Mouse (Mus musculus): ENCODE measurements around the gene 9530003J23Rik.
A peak's percentile ranks its signal among the peaks of the same experiment; 100 is the strongest.
"Not testable (repeated sequence)": the region's sequence is repeated elsewhere in the genome, so short reads cannot be mapped to it uniquely, and the experiment has no call there.

Gene 9530003J23Rik

DNA sequence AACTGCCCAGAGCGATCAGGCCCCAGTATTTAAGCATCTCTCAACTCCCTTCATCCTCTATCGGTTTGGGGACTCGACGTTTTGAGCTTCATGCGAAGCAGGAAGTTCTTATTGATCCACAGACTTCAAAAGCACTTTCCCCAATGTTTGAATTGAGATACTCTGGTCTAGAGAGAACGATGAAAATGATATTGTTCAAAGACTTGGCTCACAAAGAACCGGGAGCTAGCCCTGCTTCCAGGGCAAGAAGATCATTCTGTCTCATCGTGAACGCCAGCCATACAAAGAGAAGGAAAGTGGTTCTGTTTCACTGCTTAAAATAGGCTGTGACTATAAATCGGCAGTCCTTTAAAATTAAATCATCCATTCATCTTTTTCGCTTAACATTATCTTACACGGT lies at the start of gene 9530003J23Rik:
TSS of gene 9530003J23Rik (minus strand) at position 101 of the 400 bp plus-strand sequence.
- DNase-seq (ENCODE audit: low spot score): no peak

DNA sequence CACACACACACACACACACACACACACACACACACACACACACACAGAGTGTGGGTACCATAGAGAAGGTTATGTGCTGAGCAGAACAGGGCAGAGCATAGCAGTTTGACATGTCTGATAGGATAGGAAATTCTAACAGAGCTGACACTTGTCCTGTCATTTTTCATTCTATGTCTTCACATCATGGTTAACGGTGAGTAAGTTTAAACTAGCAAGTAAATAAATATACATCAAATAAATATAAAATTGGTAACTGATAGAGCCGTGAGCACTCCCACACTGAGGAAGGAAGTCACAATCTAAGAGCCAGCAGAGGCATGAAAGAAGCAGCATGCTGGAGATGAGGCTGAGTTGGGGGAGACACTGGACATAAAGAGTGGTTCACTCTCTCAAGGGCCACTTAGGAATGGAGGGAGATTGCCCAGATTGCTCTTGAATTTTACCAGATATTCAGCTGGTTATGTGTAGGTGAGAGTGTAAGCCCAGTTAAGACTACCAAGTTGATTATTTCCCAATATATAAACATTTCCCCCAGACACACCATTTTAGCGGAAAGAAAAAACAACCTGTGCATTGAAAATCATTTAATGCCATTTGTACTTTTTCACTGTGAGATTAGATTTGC lies 48.8 kb upstream of the 9530003J23Rik start:
- DNase-seq (ENCODE audit: low spot score): no peak

DNA sequence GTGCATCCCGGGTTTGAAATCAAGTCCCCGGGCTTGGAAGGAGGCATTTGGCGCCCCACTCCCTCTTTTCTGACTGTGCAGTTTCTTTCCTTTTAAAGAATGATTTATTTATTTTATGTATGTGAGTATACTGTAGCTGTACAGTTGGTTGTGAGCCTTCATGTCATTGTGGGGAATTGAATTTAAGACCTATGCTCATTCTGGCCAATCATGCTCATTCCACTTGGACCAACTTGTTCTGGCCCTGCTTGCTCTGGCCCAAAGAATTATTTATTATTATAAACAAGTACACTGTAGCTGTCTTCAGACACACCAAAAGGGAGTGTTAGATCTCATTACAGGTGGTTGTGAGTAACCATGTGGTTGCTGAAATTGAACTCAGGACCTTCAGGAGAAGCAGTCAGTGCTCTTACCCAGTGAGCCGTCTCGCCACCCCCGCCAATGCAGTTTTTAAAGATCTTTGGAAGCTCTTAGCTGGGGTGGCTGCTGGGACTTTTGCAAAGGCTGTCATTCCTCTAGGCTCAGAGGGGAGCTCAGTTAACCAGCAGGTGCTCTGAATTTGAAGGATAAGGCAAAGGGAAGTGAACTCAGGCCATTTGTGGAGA lies 48.0 kb upstream of the 9530003J23Rik start:
- DNase-seq (ENCODE audit: low spot score): no peak

DNA sequence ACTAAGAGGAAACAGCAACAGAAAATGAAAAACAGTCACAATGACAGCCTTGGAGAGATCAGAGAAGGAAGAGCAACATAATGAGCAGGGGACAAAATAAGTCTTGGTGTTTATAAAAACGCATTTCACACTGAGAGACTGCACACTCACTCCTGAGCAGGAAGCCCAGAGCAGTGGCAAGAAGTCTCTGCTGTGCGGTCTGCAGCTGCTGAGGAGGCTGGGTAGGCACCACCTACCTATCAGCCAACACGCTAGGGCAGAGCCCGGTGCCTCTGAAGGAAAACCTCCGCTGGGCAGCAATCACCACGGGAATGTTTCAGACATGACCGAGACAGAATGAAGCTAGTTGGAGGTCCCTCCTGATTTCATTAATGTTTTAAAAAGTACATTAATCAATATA lies 47.1 kb upstream of the 9530003J23Rik start:
- not testable (repeated sequence) for DNase-seq (ENCODE audit: low spot score)

DNA sequence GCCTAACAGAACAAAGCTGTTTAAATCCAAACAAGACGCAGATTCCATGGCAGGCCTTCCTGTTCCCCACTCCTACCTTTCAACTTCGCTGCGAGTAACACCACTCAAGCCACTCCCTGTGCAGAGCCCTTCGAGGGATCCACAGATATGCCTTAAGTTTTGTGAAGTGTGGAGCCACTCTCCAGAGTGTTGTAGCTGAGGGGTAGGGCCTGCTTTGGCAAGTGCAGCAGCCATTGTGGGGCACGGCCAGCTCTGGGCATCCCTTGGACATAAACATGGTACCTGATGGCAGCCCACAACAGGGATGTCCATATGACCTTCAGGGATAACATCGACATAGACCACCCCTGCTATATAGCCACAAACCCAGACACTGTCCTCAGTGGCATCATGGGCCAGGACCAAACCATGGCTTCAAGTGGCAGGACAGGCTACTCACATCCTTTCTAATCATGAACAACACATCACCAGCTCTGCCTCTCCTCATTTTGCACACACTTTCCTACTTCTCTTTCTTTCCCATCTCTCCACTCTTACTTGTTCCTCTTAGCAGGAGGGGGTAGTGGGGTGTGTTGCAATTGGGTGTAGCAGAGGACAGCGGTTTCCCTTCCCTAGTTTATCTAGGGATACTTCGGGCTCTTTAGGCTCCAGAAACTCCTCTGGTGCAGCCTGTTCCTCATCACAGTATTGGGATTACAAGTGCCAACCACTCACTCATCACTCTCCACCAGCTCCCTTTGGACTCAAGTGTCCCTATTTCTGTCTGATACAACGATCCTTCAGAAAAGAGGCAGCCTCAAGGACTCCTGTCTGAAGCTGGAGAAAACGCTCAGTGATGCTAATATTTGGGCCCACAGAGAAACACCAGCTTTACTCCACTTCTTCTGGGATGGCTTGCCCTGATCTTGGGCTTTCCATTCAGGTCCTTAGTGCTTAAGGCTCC lies 46.3 kb upstream of the 9530003J23Rik start:
- no peak for DNase-seq (ENCODE audit: low spot score)

DNA sequence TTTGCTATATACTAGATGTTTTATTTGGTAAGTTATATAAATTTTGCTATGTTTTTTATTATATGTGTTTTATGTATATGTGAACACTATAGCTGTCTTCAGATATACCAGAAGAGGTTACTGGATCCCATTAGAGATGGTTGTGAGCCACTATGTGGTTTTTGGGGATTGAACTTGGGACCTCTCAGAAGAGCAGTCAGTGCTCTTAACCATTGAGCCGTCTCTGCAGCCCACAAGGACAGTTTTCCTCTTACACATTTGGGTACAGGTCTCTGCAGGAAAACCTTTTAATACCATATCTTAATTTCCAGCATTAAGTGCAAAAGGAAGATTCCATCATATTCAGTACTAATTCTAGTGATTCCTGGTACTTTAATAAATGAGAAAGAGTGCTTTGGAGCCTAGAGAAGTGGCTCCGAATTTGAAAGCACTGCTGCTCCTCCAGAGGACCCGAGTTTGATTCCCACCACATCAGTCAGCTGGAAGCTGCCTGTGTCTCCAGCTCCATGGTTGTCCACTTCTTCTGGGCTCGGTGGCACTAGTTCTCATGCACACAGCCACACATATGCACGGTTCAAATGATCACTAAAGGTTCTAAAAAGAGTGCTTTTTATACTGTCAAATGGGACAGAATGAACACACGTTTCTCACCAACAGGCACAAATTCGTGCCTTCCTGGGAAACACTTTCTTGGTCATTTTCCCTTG lies 45.5 kb upstream of the 9530003J23Rik start:
- DNase-seq (ENCODE audit: low spot score): no peak

DNA sequence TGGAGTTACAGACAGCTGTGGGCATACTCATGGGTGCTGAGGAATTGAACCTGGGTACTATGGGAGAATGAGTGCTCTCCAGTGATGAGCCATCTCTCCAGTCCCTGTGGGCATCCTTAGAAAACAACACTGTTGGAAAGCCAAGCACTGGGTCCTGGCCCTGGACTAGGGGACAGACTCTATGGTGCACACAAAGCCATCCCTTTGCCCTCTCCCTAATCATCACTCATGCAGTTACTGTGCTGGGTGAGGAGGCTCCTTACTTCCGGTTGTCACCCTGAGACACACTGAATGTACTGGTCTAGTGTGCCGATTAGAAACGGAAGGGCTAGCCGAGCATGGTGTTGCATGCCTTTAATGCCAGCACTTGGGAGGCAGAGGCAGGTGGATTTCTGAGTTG lies 44.7 kb upstream of the 9530003J23Rik start:
- DNase-seq (ENCODE audit: low spot score): not testable (repeated sequence)

DNA sequence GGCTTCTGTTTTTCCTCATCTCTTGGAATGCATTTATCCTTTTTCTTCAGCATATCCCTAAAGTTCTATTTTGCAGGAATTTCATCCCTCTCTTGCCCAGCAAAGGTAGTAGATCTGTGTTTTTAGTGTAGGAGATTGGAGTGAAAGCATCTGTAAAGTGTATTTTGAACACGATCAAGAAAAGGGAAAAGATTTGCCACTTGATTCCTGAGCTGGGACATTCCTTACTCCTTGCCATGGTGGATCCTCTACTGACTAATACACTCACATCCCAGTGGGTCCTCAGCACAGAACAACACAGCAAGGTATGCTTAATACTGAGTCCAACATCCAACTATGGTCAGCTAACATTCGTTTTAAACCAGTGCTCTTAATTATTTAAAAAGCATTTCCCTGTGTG lies 44.0 kb upstream of the 9530003J23Rik start:
- DNase-seq (ENCODE audit: low spot score): no peak

DNA sequence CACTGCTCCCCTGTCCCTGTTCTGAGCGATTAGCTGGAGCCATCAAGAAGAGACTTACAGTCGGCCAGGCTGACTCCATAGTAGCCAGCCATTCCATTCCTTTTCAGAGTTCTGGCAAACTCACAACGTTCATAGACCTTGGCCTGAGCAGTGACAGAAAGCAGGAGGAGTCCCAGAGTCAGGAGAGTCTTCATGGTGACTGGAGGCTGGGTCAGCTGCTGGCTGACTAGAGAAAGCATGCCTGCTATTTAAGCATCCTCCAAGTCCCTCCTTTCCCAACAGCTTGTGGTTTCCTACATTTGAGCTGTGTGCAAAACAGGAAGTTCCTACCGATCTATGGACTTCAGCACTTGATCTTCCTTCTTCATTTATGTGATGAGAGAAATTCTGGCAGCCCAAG lies 43.5 kb upstream of the 9530003J23Rik start, which contains the start of gene Lyz2:
TSS of gene Lyz2 (minus strand) at position 273 of the 400 bp plus-strand sequence.
- DNase-seq (ENCODE audit: low spot score): peak; percentile 11

DNA sequence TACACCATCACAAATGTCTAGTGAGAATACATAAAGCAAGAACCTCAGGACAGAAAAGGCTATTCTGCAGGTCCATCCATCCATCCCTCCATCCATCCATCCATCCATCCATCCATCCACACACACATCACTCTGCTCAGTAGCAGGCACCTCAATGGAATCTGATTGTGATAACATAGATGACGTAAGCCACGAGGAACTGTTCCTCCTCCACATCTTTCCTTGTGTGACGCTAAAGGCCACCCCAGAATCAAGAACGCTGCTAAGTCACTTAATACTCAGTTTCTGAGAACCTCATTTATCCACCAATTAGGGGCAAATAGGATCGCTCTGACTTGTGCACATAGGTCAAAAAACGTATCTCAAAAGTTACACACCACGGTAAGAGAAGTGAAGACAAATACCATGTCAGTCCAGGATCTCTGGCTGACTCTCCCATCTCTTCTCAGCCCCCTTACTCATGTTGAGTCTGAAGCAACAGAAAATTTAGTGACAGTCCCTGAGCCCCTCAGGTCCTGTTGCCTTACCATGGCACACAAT lies 42.9 kb upstream of the 9530003J23Rik start:
- DNase-seq (ENCODE audit: low spot score): no peak

DNA sequence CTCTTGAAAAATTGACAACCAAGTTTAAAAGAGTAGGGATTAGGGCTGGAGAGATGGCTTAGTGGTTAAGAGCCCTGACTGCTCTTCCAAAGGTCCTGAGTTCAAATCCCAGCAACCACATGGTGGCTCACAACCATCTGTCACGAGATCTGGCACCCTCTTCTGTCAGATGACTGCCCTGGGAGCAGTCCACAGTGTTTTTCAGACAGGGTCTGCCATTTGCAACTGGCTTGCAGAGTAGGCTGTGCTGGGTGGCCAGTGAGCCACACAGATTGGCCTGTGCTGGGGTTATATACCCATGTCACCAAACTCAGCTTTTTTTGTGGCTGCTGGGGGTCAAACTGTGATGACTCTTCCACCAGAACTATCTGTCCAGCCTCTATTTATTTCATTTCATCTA lies 41.5 kb upstream of the 9530003J23Rik start:
- no peak for DNase-seq (ENCODE audit: low spot score)

DNA sequence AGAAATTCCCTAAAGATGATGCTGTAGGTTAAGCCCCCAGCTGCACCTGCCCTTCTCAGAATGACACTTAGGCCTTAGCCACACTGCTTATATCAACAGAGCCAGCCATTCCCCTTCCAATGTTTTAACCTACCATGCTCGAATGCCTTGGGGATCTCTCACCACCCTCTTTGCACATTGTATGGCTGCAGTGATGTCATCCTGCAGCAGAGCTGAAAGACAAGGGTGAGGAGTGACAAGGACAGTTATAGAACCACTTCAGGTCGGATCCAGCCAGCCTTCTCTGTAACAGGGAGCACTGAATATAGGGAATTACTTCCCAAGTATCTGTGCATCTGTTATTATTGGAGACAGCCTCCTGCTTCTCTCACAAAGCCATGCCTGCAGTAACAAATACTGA lies 40.0 kb upstream of the 9530003J23Rik start:
- not testable (repeated sequence) for DNase-seq (ENCODE audit: low spot score)

DNA sequence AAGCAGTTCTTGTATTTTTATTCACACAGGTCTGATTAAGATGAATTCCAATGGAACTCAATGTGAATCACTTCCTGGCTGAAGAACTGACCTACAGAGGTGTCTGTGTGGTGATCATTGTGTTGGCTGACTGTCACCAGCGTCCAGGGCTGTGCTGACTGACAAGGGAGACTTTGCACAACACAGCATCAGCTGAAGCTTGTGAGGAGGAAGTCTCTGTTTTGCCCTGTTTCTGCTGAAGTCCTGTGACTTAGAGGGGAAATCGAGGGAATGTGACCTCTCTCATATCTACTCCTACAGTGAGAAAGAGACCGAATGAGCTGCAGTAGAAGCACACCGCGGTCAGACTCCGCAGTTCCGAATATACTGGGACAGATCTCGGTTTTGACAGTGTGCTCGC lies 39.3 kb upstream of the 9530003J23Rik start:
- DNase-seq (ENCODE audit: low spot score): not testable (repeated sequence)

DNA sequence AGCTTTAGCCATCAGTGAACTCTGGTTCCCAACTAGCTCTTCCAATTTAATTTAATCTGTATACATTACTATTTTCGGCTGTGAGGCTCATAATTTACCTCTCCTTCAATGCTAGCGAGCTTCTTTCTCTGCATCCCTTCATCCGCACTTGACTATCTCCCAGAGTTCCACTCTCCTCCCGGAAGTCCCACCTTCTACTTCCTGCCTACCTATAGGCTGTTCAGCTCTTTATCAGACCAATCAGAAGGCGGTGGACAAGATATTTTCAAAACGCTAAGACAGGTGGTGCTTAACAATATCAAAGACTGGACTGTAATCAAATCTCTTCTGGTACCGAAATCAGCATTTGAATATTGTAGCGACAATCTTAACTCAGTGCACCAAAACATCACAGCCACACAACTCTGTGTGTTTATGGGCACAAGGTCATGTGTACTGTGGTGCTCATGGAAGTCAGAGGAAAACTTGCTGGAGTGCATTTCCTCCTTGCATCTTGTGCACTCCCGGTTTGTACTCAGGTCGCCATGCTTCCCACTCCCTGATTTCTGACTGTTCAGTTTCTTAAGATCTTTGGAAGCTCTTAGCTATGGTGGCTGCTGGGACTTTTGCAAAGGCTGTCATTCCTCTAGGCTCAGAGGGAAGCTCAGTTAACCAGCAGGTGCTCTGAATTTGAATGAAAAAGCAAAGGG lies 37.3 kb upstream of the 9530003J23Rik start:
- DNase-seq (ENCODE audit: low spot score): no peak

DNA sequence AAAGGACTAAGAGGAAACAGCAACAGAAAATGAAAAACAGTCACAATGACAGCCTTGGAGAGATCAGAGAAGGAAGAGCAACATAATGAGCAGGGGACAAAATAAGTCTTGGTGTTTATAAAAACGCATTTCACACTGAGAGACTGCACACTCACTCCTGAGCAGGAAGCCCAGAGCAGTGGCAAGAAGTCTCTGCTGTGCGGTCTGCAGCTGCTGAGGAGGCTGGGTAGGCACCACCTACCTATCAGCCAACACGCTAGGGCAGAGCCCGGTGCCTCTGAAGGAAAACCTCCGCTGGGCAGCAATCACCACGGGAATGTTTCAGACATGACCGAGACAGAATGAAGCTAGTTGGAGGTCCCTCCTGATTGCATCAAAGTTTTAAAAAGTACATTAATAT lies 36.1 kb upstream of the 9530003J23Rik start:
- not testable (repeated sequence) for DNase-seq (ENCODE audit: low spot score)

DNA sequence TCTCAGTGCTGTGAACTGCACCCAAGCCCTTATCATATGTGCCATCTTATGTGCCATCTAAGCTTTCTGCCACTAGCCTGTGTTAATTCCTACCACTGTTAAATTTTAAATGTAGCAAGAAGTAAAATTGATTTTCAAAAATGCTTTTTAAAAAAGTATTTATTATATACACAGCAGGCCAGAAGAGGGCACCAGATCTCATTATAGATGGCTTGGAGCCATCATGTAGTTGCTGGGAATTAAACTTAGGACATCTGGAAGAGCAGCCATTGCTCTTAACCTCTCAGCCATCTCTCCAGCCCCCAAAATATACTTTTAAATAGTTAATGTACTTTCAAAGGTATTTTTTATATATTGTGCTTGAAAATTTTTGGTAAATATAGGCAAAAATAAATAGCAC lies 33.5 kb upstream of the 9530003J23Rik start:
- DNase-seq (ENCODE audit: low spot score): no peak

DNA sequence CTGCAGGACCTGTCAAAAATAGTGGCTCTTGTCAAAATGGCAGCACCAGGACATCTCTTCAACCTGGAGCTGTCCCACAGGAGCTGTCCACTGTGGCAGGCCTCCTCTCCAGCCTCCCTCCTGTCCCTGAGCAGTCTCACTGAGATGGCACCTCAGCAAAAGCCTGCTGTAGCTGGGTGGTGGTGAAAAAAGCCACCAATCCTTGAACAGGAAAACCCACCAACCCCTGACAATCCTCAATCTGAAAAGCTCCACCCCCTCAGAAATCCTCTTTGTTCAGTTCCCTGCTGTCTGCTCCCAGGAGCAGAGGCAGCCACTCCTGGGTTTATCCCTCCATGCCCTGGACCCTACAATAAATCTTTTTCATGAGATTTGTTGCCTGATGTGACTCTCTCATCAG lies 21.4 kb upstream of the 9530003J23Rik start:
- no peak for DNase-seq (ENCODE audit: low spot score)

DNA sequence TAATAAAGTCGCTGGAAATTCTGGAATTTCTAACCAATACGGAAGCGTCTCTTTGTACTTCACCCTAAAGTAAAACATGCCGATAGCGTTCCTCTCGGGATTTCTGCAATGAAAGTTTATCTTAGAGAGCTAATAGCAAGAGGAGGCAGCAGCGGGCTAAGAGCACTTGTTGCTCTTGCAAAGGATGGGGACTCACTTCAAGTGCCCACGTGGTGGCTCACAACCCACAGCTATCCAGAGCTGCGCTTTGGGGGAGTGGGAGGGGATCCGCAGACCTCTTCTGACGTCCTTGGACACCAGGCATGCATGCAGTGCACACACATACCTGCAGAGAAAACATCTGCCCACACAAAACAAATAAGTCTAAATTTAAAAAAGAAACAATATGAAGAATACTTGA lies 2.6 kb downstream of the 9530003J23Rik start:
- no peak for DNase-seq (ENCODE audit: low spot score)

DNA sequence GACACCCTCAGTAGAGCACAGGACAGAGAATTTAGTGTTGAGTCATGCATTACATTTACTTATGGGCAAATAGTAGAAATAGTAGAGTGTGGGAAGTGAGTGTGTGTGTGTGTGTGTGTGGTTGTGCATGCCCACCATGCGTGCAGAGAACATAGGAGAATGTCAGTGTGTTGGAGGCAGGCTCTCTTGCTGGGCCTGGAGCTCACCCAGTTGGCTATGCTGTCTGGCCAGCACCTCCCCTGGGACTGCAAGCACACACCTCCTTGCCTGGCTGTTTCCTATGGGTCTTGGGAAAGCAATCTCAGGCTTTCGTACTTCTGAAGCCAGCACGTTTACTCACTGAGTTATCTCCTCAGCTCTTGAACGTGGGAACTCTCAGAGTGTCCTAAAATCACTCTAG lies 3.7 kb downstream of the 9530003J23Rik start:
- DNase-seq (ENCODE audit: low spot score): no peak

DNA sequence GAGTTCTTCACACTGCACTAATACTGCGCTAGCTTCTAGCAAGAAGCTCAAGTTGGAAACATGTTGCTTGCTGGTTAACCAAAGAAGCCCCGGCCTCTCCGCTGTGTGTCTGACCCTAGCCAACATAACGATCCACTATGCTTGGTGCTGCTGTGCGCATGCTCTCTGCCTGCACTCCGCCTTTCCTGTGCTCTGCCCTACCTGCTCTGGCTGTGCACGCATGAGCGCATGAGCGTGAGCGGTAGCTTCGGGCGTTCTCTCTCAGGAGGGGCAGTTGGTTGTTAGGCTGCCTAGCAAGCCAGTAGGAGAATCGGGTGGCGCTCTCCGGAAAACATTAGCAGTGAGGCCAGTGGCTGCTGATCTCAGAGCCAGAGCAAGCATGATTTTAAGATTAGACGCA lies 8.7 kb downstream of the 9530003J23Rik start:
- peak; percentile 52 for DNase-seq (ENCODE audit: low spot score)

DNA sequence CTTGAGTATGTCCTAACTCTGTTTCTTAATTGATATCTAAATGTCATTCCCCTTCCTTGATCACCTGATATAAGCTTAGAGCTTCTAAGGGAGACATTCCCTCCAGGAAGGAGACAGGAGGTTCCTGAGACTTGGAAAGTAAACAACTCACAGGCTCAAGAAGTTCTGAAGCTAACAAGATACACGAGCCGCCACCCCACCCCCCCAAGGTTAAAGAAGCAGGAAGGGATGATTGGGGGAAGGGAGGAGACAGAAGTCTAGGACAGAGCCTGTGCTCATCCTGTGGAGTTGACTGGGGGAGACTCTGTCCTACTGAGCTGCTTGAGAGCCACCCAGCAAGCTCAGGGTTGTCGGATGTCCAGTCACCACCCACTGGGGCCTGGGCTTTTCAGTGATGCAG lies 12.5 kb downstream of the 9530003J23Rik start:
- no peak for DNase-seq (ENCODE audit: low spot score)

All from urinary bladder, postnatal 14 days (tissue).